In genomic region chr6:5298092-5298554, GRCm38 (mm10) we compare ENCODE assay signal across 8 mouse cellular contexts. TPM values are rescaled to one million over a fixed set of nuclear protein-coding genes. Genes with fewer than 3 reads are reported as not detected.
DNase-seq lines count a peak whose midpoint lies in the region; ATAC-seq and TF ChIP-seq lines count a peak whose summit lies in the region.

Gene Pon2, minus strand, starts transcription at chr6:5298455.

- H3K9me3 ChIP-seq in forebrain, embryonic 11.5 days (ENCODE audit: control insufficient read depth, low read length) = no peaks in the 10 kb centered on the region
- no peaks in the 10 kb centered on the region for H3K9me3 ChIP-seq in heart, embryonic 16.5 days (replicated peaks; ENCODE audit: control insufficient read depth, low read length)
- H3K9me3 ChIP-seq in neural tube, embryonic 14.5 days (ENCODE audit: control insufficient read depth, low read length) = no peaks in the 10 kb centered on the region

- H3K4me2 ChIP-seq in forebrain, embryonic 11.5 days (ENCODE audit: low read depth, low read length, severe bottlenecking) = peak within 1 kb of the TSS; percentile 73
- peak within 1 kb of the TSS; percentile 75 for H3K4me2 ChIP-seq in heart, embryonic 16.5 days (ENCODE audit: low read depth, low read length)
- peak within 1 kb of the TSS; percentile 95 for H3K4me2 ChIP-seq in neural tube, embryonic 14.5 days (ENCODE audit: low read depth, low read length)

- H3K4me3 ChIP-seq in forebrain, embryonic 11.5 days (ENCODE audit: low read depth, low read length) = peak within 1 kb of the TSS; percentile 59
- H3K4me3 ChIP-seq in heart, embryonic 16.5 days (ENCODE audit: low read length) = peak within 1 kb of the TSS; percentile 87
- peak within 1 kb of the TSS; percentile 53 for H3K4me3 ChIP-seq in neural tube, embryonic 14.5 days (ENCODE audit: low read depth, low read length)
- H3K4me3 ChIP-seq in thymus, adult 2 months (ENCODE audit: control insufficient read depth, insufficient read depth, low read length) = peak within 1 kb of the TSS; percentile 80

- peak; percentile 93 for ATAC-seq in forebrain, embryonic 11.5 days (replicated peaks; ENCODE audit: low FRiP score)
- ATAC-seq in heart, embryonic 16.5 days (replicated peaks; ENCODE audit: extremely low read depth, insufficient read depth, low FRiP score) = peak; percentile 89
- peak; percentile 95 for ATAC-seq in neural tube, embryonic 14.5 days (ENCODE audit: low read depth)

- 1% methylated on average over 46 of the region's 47 CpGs for WGBS in forebrain, embryonic 11.5 days
- WGBS in heart, embryonic 16.5 days = under 1% methylated on average over 41 of the region's 47 CpGs
- WGBS in neural tube, embryonic 14.5 days = under 1% methylated on average over 39 of the region's 47 CpGs
- 0% methylated on average over 46 of the region's 47 CpGs for WGBS in thymus, adult 2 months

- peak; percentile 90 for DNase-seq in CD4-positive, CD25-positive, alpha-beta regulatory T cell, adult 2 months (ENCODE audit: low read depth, low spot score)
- peak; percentile 61 to 66 for DNase-seq in adrenal gland, postnatal 4 days (ENCODE audit: low spot score in 2 of 2)
- peak; percentile 91 for DNase-seq in forebrain, embryonic 11.5 days (ENCODE audit: low spot score)
- peak; percentile 76 to 89 for DNase-seq in kidney, postnatal 25 days
- peak; percentile 85 to 91 for DNase-seq in lung, adult 18-20 months
- DNase-seq in thymus, adult 2 months = peak; percentile 86

- peak within 1 kb of the TSS; percentile 80 for H3K9ac ChIP-seq in forebrain, embryonic 11.5 days (ENCODE audit: low read length)
- peak within 1 kb of the TSS; percentile 93 for H3K9ac ChIP-seq in heart, embryonic 16.5 days (ENCODE audit: low read length)
- peak within 1 kb of the TSS; percentile 48 for H3K9ac ChIP-seq in neural tube, embryonic 14.5 days (replicated peaks; ENCODE audit: low read depth, low read length)

- TF ChIP-seq POLR2A in thymus, adult 2 months (IDR thresholded peaks at IDR 0.05; ENCODE audit: control insufficient read depth, extremely low read depth, insufficient read depth, low read length, poor library complexity) = peak; percentile 52; the same call in 1 of the 2 replicates

- H3K4me1 ChIP-seq in forebrain, embryonic 11.5 days (replicated peaks; ENCODE audit: control insufficient read depth, insufficient read depth, low read length) = 0 out of 2 replicates have a peak, but pooled peaks cover 5% of the 10 kb centered on the region
- H3K4me1 ChIP-seq in heart, embryonic 16.5 days (ENCODE audit: control insufficient read depth, insufficient read depth, low read length) = 0 out of 2 replicates have a peak, but pooled peaks cover 6% of the 10 kb centered on the region
- no peaks in the 10 kb centered on the region for H3K4me1 ChIP-seq in neural tube, embryonic 14.5 days (ENCODE audit: control insufficient read depth, insufficient read depth, low read length)
- peaks cover 7% of the 10 kb centered on the region for H3K4me1 ChIP-seq in thymus, adult 2 months (replicated peaks; ENCODE audit: control insufficient read depth, insufficient read depth, low read length)

- peak within 1 kb of the TSS; percentile 87 for H3K27ac ChIP-seq in forebrain, embryonic 11.5 days (ENCODE audit: low read depth, low read length)
- peak within 1 kb of the TSS; percentile 95 for H3K27ac ChIP-seq in heart, embryonic 16.5 days (ENCODE audit: low read length)
- H3K27ac ChIP-seq in neural tube, embryonic 14.5 days (ENCODE audit: low read depth, low read length) = peak within 1 kb of the TSS; percentile 48; the same call in 1 of the 2 replicates
- peak within 1 kb of the TSS; percentile 99 for H3K27ac ChIP-seq in thymus, adult 2 months (ENCODE audit: control insufficient read depth, insufficient read depth, low read length)

- no peaks in the 10 kb centered on the region for H3K27me3 ChIP-seq in forebrain, embryonic 11.5 days (ENCODE audit: control insufficient read depth, insufficient read depth, low read length)
- no peaks in the 10 kb centered on the region for H3K27me3 ChIP-seq in heart, embryonic 16.5 days (ENCODE audit: control insufficient read depth, insufficient read depth, low read length)
- H3K27me3 ChIP-seq in neural tube, embryonic 14.5 days (ENCODE audit: control insufficient read depth, insufficient read depth, low read length) = 0 out of 2 replicates have a peak, but pooled peaks cover 4% of the 10 kb centered on the region
- no peaks in the 10 kb centered on the region for H3K27me3 ChIP-seq in thymus, adult 2 months (ENCODE audit: control insufficient read depth, insufficient read depth, low read length)

- no peaks in the 10 kb centered on the region for H3K36me3 ChIP-seq in forebrain, embryonic 11.5 days (ENCODE audit: control insufficient read depth, insufficient read depth, low read length)
- H3K36me3 ChIP-seq in heart, embryonic 16.5 days (ENCODE audit: control insufficient read depth, insufficient read depth) = no peaks in the 10 kb centered on the region
- no peaks in the 10 kb centered on the region for H3K36me3 ChIP-seq in neural tube, embryonic 14.5 days (ENCODE audit: control insufficient read depth, insufficient read depth, low read length)
- H3K36me3 ChIP-seq in thymus, adult 2 months (ENCODE audit: control insufficient read depth, insufficient read depth, low read length) = no peaks in the 10 kb centered on the region

- TF ChIP-seq CTCF in thymus, adult 2 months (IDR thresholded peaks at IDR 0.05; ENCODE audit: borderline replicate concordance, control insufficient read depth, extremely low read depth, insufficient read depth, low read length, poor library complexity) = peak; percentile 52; the same call in 1 of the 2 replicates

RNA-seq across cellular contexts. Expression of gene Pon2, which starts in this region (rescaled TPM):
- total RNA-seq in adrenal gland, postnatal 4 days (2021) = 10 to 100 TPM; 35.9 to 38.1 TPM
- 43.9 and 45.0 TPM in 2 replicates for polyA plus RNA-seq in forebrain, embryonic 11.5 days (2014; fragmentation: Nextera tagmentation; extraction: Ambion mirVana)
- polyA plus RNA-seq in heart, embryonic 16.5 days (2015; fragmentation: Nextera tagmentation; extraction: Ambion mirVana) = 48.7 and 53.8 TPM in 2 replicates
- 32.9 and 34.0 TPM in 2 replicates for polyA plus RNA-seq in neural tube, embryonic 14.5 days (2014; fragmentation: Nextera tagmentation; extraction: Ambion mirVana)
- 15.0 and 20.0 TPM in 2 replicates for polyA plus RNA-seq in thymus, adult 2 months (2012; rRNA removed)

Comparison
In these comparisons a context has a peak if more than half of its experiments do, and no peak if none do; other contexts are left out.
1. Peak in every context shown above with its lines: DNase-seq, ATAC-seq, H3K4me3 ChIP-seq and H3K27ac ChIP-seq.
2. H3K27ac ChIP-seq: peak in every context shown above with its lines; median percentile 99 in thymus, adult 2 months; 95 in heart, embryonic 16.5 days; 87 in forebrain, embryonic 11.5 days; 48 in neural tube, embryonic 14.5 days.